Mouse (Mus musculus) MEL (cell line): ENCODE measurements around the gene St6galnac3. TPM values are rescaled to one million over a fixed set of nuclear protein-coding genes. Genes with fewer than 3 reads are reported as not detected.

Experiments
- DNase-seq: peaks from one replicate; pipeline ENCODE4 v3.0.0; 2011; ENCODE audit warnings: low read depth, low spot score
- H3K27ac ChIP-seq: 2 replicates; pipeline ENCODE4 v1.5.1; 2012; ENCODE audit warnings: low read depth, mild to moderate bottlenecking, control low read depth, low read length, moderate library complexity; ENCODE audit not compliant: control insufficient read depth
- H3K27me3 ChIP-seq, 2 experiments: fragments of 150-350 bp in 1 of 2; sonication (generic) in 1 of 2; 2 replicates each; pipeline ENCODE4 v1.6.1; 2012; ENCODE audit warnings: low read length in 2 of 2, mild to moderate bottlenecking in 2 of 2, improper control_type of control experiment in 1 of 2, moderate library complexity in 1 of 2; ENCODE audit not compliant: insufficient read depth in 2 of 2, control insufficient read depth in 1 of 2
- H3K36me3 ChIP-seq, 2 experiments: 2 replicates each; pipeline ENCODE4 v1.6.1; 2012 to 2014; ENCODE audit warnings: low read length in 2 of 2, improper control_type of control experiment in 1 of 2, inconsistent platforms in 1 of 2, mild to moderate bottlenecking in 1 of 2; ENCODE audit not compliant: insufficient read depth in 2 of 2, control insufficient read depth in 1 of 2
- H3K4me1 ChIP-seq, 2 experiments: fragments of 150-350 bp in 1 of 2; sonication (generic) in 1 of 2; 2 replicates each; pipeline ENCODE4 v1.6.1; 2012; ENCODE audit warnings: low read length in 2 of 2, improper control_type of control experiment in 1 of 2, mild to moderate bottlenecking in 1 of 2; ENCODE audit not compliant: insufficient read depth in 2 of 2, control insufficient read depth in 1 of 2
- H3K4me3 ChIP-seq, 2 experiments: fragments of 150-350 bp in 1 of 2; sonication (generic) in 1 of 2; 2 replicates each; pipeline ENCODE4 v1.5.1; 2012; ENCODE audit warnings: low read depth in 2 of 2, low read length in 2 of 2, mild to moderate bottlenecking in 2 of 2, moderate library complexity in 2 of 2, control low read depth in 1 of 2, improper control_type of control experiment in 1 of 2; ENCODE audit not compliant: control insufficient read depth in 1 of 2, insufficient read depth in 1 of 2
- H3K79me2 ChIP-seq: 2 replicates; pipeline ENCODE4 v1.6.1; 2012; ENCODE audit warnings: mild to moderate bottlenecking, low read length, moderate library complexity; ENCODE audit not compliant: control insufficient read depth, poor library complexity, insufficient read depth
- H3K9ac ChIP-seq: 2 replicates; pipeline ENCODE4 v1.6.1; 2012; ENCODE audit warnings: low read depth, mild to moderate bottlenecking, control low read depth, low read length, moderate library complexity; ENCODE audit not compliant: control insufficient read depth, poor library complexity, severe bottlenecking
- H3K9me3 ChIP-seq: fragments of 150-350 bp; sonication (generic); replicated peaks from 2 replicates; pipeline ENCODE4 v1.6.1; 2012; ENCODE audit warnings: mild to moderate bottlenecking, low read length, improper control_type of control experiment, moderate library complexity; ENCODE audit not compliant: insufficient read depth
- BHLHE40 ChIP-seq: IDR thresholded peaks from 2 replicates; pipeline ENCODE4 v1.6.1; 2012; ENCODE audit warnings: low read depth, mild to moderate bottlenecking, inconsistent platforms, low read length, improper control_type of control experiment, borderline replicate concordance
- CHD1 ChIP-seq: IDR thresholded peaks from 2 replicates; pipeline ENCODE4 v1.6.1; 2012; ENCODE audit warnings: low read depth, mild to moderate bottlenecking, inconsistent platforms, low read length, improper control_type of control experiment
- CHD2 ChIP-seq: IDR thresholded peaks from 2 replicates; pipeline ENCODE4 v1.6.1; 2011; ENCODE audit warnings: low read length, improper control_type of control experiment
- ELF1 ChIP-seq: IDR thresholded peaks from 2 replicates; pipeline ENCODE4 v1.6.1; 2014; ENCODE audit warnings: low read depth, mild to moderate bottlenecking, inconsistent platforms, low read length, improper control_type of control experiment, moderate library complexity
- GABPA ChIP-seq: IDR thresholded peaks from 2 replicates; pipeline ENCODE4 v1.6.1; 2012; ENCODE audit warnings: low read depth, mild to moderate bottlenecking, inconsistent platforms, low read length, improper control_type of control experiment, moderate library complexity
- GATA1 ChIP-seq: IDR thresholded peaks from 2 replicates; pipeline ENCODE4 v1.6.1; 2011; ENCODE audit warnings: low read depth, low read length, improper control_type of control experiment
- HCFC1 ChIP-seq: IDR thresholded peaks from 2 replicates; pipeline ENCODE4 v1.6.1; 2012; ENCODE audit warnings: low read depth, mild to moderate bottlenecking, inconsistent platforms, low read length, improper control_type of control experiment, moderate library complexity
- JUND ChIP-seq: IDR thresholded peaks from 2 replicates; pipeline ENCODE4 v1.6.1; 2011; ENCODE audit warnings: low read depth, mild to moderate bottlenecking, improper control_type of control experiment, low read length
- MAFK ChIP-seq: IDR thresholded peaks from 2 replicates; pipeline ENCODE4 v1.6.1; 2011; ENCODE audit warnings: low read depth, mild to moderate bottlenecking, low read length, improper control_type of control experiment, borderline replicate concordance
- MAX ChIP-seq: IDR thresholded peaks from 2 replicates; pipeline ENCODE4 v1.6.1; 2011; ENCODE audit warnings: low read length, improper control_type of control experiment
- MAZ ChIP-seq: IDR thresholded peaks from 2 replicates; pipeline ENCODE4 v1.6.1; 2012; ENCODE audit warnings: low read depth, mild to moderate bottlenecking, inconsistent platforms, low read length, improper control_type of control experiment
- MEF2A ChIP-seq: IDR thresholded peaks from 2 replicates; pipeline ENCODE4 v1.6.1; 2014; ENCODE audit warnings: low read depth, mild to moderate bottlenecking, inconsistent platforms, low read length, improper control_type of control experiment; ENCODE audit not compliant: poor library complexity, insufficient replicate concordance, severe bottlenecking; ENCODE audit errors: extremely low read depth
- MYB ChIP-seq: IDR thresholded peaks from 2 replicates; pipeline ENCODE4 v1.6.1; 2011; ENCODE audit warnings: mild to moderate bottlenecking, low read depth, low read length, improper control_type of control experiment
- MYC ChIP-seq: IDR thresholded peaks from 2 replicates; pipeline ENCODE4 v1.6.1; 2011; ENCODE audit warnings: low read depth, mild to moderate bottlenecking, low read length, improper control_type of control experiment, moderate library complexity
- NRF1 ChIP-seq: IDR thresholded peaks from 2 replicates; pipeline ENCODE4 v1.6.1; 2014; ENCODE audit warnings: low read depth, mild to moderate bottlenecking, inconsistent platforms, low read length, improper control_type of control experiment, moderate library complexity; ENCODE audit not compliant: poor library complexity, insufficient read depth, severe bottlenecking
- POLR2AphosphoS2 ChIP-seq: IDR thresholded peaks from 2 replicates; pipeline ENCODE4 v1.6.1; 2011; ENCODE audit warnings: low read length, improper control_type of control experiment
- POLR2AphosphoS5 ChIP-seq: IDR thresholded peaks from 2 replicates; pipeline ENCODE4 v1.6.1; 2012; ENCODE audit warnings: low read depth, borderline replicate concordance, mild to moderate bottlenecking, inconsistent platforms, low read length, moderate library complexity, mixed read lengths
- RCOR1 ChIP-seq: IDR thresholded peaks from 2 replicates; pipeline ENCODE4 v1.6.1; 2012; ENCODE audit warnings: low read depth, mild to moderate bottlenecking, inconsistent platforms, low read length, improper control_type of control experiment
- SIN3A ChIP-seq: IDR thresholded peaks from 2 replicates; pipeline ENCODE4 v1.6.1; 2012; ENCODE audit warnings: low read length, improper control_type of control experiment, inconsistent platforms
- SMC3 ChIP-seq: IDR thresholded peaks from 2 replicates; pipeline ENCODE4 v1.6.1; 2011; ENCODE audit warnings: low read depth, low read length, improper control_type of control experiment
- TAL1 ChIP-seq: IDR thresholded peaks from 2 replicates; pipeline ENCODE4 v1.6.1; 2012; ENCODE audit warnings: mild to moderate bottlenecking, inconsistent platforms, low read length, moderate library complexity, mixed read lengths
- USF1 ChIP-seq: IDR thresholded peaks from 2 replicates; pipeline ENCODE4 v1.6.1; 2014; ENCODE audit warnings: low read depth, mild to moderate bottlenecking, inconsistent platforms, low read length, improper control_type of control experiment, moderate library complexity
- USF2 ChIP-seq, 2 experiments: IDR thresholded peaks; 2 replicates each; pipeline ENCODE4 v1.6.1; 2011 to 2012; ENCODE audit warnings: improper control_type of control experiment in 2 of 2, low read length in 2 of 2, borderline replicate concordance in 1 of 2, inconsistent platforms in 1 of 2, low read depth in 1 of 2, mild to moderate bottlenecking in 1 of 2; ENCODE audit not compliant: insufficient read depth in 1 of 2
- ZC3H11A ChIP-seq: IDR thresholded peaks from 2 replicates; pipeline ENCODE4 v1.6.1; 2012; ENCODE audit warnings: low read depth, mild to moderate bottlenecking, inconsistent platforms, low read length, improper control_type of control experiment
- ZKSCAN1 ChIP-seq: IDR thresholded peaks from 2 replicates; pipeline ENCODE4 v1.6.1; 2012; ENCODE audit warnings: low read depth, mild to moderate bottlenecking, inconsistent platforms, low read length, improper control_type of control experiment, moderate library complexity
- ZNF384 ChIP-seq: IDR thresholded peaks from 2 replicates; pipeline ENCODE4 v1.6.1; 2012; ENCODE audit warnings: low read depth, mild to moderate bottlenecking, inconsistent platforms, low read length, improper control_type of control experiment
- polyA plus RNA-seq, 2 experiments: library from polyadenylated mRNA; stranded (reverse) in 1 of 2; unstranded in 1 of 2; fragments of >175 nt in 1 of 2; fragments of >200 nt in 1 of 2; gene quantifications; 2 replicates each; pipeline versions ENCODE4 v1.2.1 to v1.2.4; 2012; ENCODE audit warnings: low replicate concordance in 2 of 2, low read depth in 1 of 2; ENCODE audit not compliant: insufficient read length in 2 of 2, insufficient read depth in 1 of 2, missing spikeins in 1 of 2
- total RNA-seq: library from RNA; depleted of rRNA; stranded (reverse); fragments of 300-350 nt; gene quantifications from 2 replicates; pipeline ENCODE4 v1.2.3, GENCODE M21; 2012

St6galnac3 gene
- total and polyA plus RNA-seq, 3 experiments, result 7.8 to 11.4 TPM; not detected in 1

- no peak for DNase-seq
- Histone ChIP-seq H3K9ac (no peak overlapping the region), H3K4me3 (no peak overlapping the region), H3K36me3 (peaks cover 2 to 11% of the 10 kb centered on the region in 2 experiments; a peak in 3 of 4 replicates), H3K27me3 (no peaks in the 10 kb centered on the region), H3K9me3 (no peaks in the 10 kb centered on the region), H3K79me2 (no peaks in the 10 kb centered on the region), H3K4me1 (peaks cover 3 to 6% of the 10 kb centered on the region in 2 experiments; a peak in 2 of 4 replicates), H3K27ac (no peak overlapping the region)
- TF ChIP-seq GATA1, result no peak
- no peak for TF ChIP-seq SMC3
- TF ChIP-seq ELF1, result no peak
- no peak for TF ChIP-seq TAL1
- TF ChIP-seq ZC3H11A, result no peak
- TF ChIP-seq MAZ, result no peak
- TF ChIP-seq MEF2A, result no peak
- TF ChIP-seq RCOR1, result no peak
- no peak for TF ChIP-seq USF1
- no peak for TF ChIP-seq BHLHE40
- TF ChIP-seq NRF1, result no peak
- TF ChIP-seq MAFK, result no peak
- TF ChIP-seq MAX, result no peak
- no peak for TF ChIP-seq MYB
- no peak for TF ChIP-seq SIN3A
- no peak for TF ChIP-seq MYC
- TF ChIP-seq CHD1, result no peak
- no peak for TF ChIP-seq POLR2AphosphoS2
Measured at GRCm38 (mm10) chr3:153488931-153489330, 236.0 kb downstream of the St6galnac3 start.

GRCm38 (mm10) chr3:153485176-153485575, 239.8 kb downstream of the St6galnac3 start:
- no peak for TF ChIP-seq HCFC1
- no peak for TF ChIP-seq CHD2
- no peak for TF ChIP-seq ZKSCAN1
- TF ChIP-seq ZC3H11A, result no peak
- no peak for TF ChIP-seq ZNF384
- no peak for TF ChIP-seq MEF2A
- no peak for TF ChIP-seq MAFK
- no peak for TF ChIP-seq SMC3
- TF ChIP-seq CHD1, result no peak
- no peak for TF ChIP-seq MYB
- TF ChIP-seq USF2 (IDR thresholded peaks at IDR 0.05; ENCODE audit: borderline replicate concordance in 1 of 2, insufficient read depth in 1 of 2, low read depth in 1 of 2, low read length in 2 of 2), result no peak
- no peak for TF ChIP-seq BHLHE40
- no peak for TF ChIP-seq GABPA
- no peak for TF ChIP-seq POLR2AphosphoS5
- TF ChIP-seq POLR2AphosphoS2, result no peak
- no peak for TF ChIP-seq JUND
- Histone ChIP-seq H3K27ac (no peak overlapping the region), H3K9ac (no peak overlapping the region), H3K4me3 (no peak overlapping the region), H3K27me3 (no peaks in the 10 kb centered on the region), H3K79me2 (no peaks in the 10 kb centered on the region), H3K9me3 (no peaks in the 10 kb centered on the region), H3K36me3 (peaks cover 0 to 11% of the 10 kb centered on the region in 2 experiments; a peak in 2 of 4 replicates), H3K4me1 (peaks cover 2 to 14% of the 10 kb centered on the region in 2 experiments; a peak in 3 of 4 replicates)
- no peak for DNase-seq
